Mouse (Mus musculus) limb, embryonic 14.5 days (tissue): Measurements from ENCODE around the gene Sympk. TPM values are rescaled to one million over a fixed set of nuclear protein-coding genes. Genes with fewer than 3 reads are reported as not detected.

Source experiments
- ATAC-seq: fragments of 200-750 bp; cut with Nextera tagmentation; 2 replicates; pipeline ENCODE4 v1.8.0; 2017; ENCODE audit warnings: low read depth, moderate number of reproducible peaks, moderate TSS enrichment; ENCODE audit not compliant: low FRiP score
- DNase-seq: peaks from one replicate; pipeline ENCODE4 v3.0.0-alpha.2; 2015; ENCODE audit warnings: low spot score
- H3K27ac ChIP-seq: fragments of 300-500 bp; sonication (generic); replicated peaks from 2 replicates; pipeline ENCODE4 v1.5.1; 2014; ENCODE audit warnings: low read depth, mild to moderate bottlenecking, low read length, moderate library complexity, mixed read lengths
- H3K27me3 ChIP-seq: fragments of 300-500 bp; sonication (generic); 2 replicates; pipeline ENCODE4 v1.6.1; 2014; ENCODE audit warnings: low read length, mixed read lengths; ENCODE audit not compliant: control insufficient read depth, insufficient read depth
- H3K36me3 ChIP-seq: fragments of 300-500 bp; sonication (generic); 2 replicates; pipeline ENCODE4 v1.6.1; 2014; ENCODE audit warnings: mild to moderate bottlenecking, low read length, moderate library complexity, mixed read lengths; ENCODE audit not compliant: control insufficient read depth, insufficient read depth
- H3K4me1 ChIP-seq: fragments of 300-500 bp; sonication (generic); 2 replicates; pipeline ENCODE4 v1.6.1; 2014; ENCODE audit warnings: antibody characterized with exemption, low read length, mixed read lengths; ENCODE audit not compliant: control insufficient read depth, insufficient read depth
- H3K4me2 ChIP-seq: fragments of 300-500 bp; sonication (generic); replicated peaks from 2 replicates; pipeline ENCODE4 v1.6.1; 2014; ENCODE audit warnings: low read depth, mild to moderate bottlenecking, low read length, moderate library complexity; ENCODE audit not compliant: severe bottlenecking
- H3K4me3 ChIP-seq: fragments of 300-500 bp; sonication (generic); replicated peaks from 2 replicates; pipeline ENCODE4 v1.5.1; 2014; ENCODE audit warnings: low read length
- H3K9ac ChIP-seq: fragments of 300-500 bp; sonication (generic); 2 replicates; pipeline ENCODE4 v1.6.1; 2014; ENCODE audit warnings: mild to moderate bottlenecking, low read depth, low read length, moderate library complexity; ENCODE audit not compliant: severe bottlenecking
- H3K9me3 ChIP-seq: fragments of 300-500 bp; sonication (generic); 2 replicates; pipeline ENCODE4 v1.6.1; 2016; ENCODE audit warnings: low read length; ENCODE audit not compliant: control insufficient read depth
- POLR2A ChIP-seq: fragments of 200-500 bp; IDR thresholded peaks from 2 replicates; pipeline ENCODE4 v1.8.0; 2012; ENCODE audit warnings: inconsistent platforms, mild to moderate bottlenecking, moderate library complexity, borderline replicate concordance; ENCODE audit not compliant: insufficient read depth, insufficient read length; ENCODE audit errors: extremely low read depth
- WGBS: fragments of 180-500 bp; shearing (Covaris S2); extraction: QIAGEN DNeasy Blood & Tissue Kit; methylation state at CpG from one replicate; pipeline ENCODE4 v1.1.7; 2014; 5-methylcytosine and 5-hydroxymethylcytosine counted together
- polyA plus RNA-seq, 2 experiments: library from polyadenylated mRNA; depleted of rRNA in 1 of 2; stranded (reverse) in 1 of 2; unstranded in 1 of 2; fragments of >200 nt; fragmentation: Nextera tagmentation in 1 of 2; extraction: Ambion mirVana in 1 of 2; gene quantifications; 2 replicates each; pipeline versions ENCODE4 v1.2.1 to v1.2.3; 2012 to 2014

The Sympk gene
- polyA plus RNA-seq, 2 experiments = 23.0 to 97.0 TPM

- peak; percentile 84 for DNase-seq
- H3K9me3 ChIP-seq = no peaks in the 10 kb centered on the region
- peak overlapping the region; percentile 97; the same call in 1 of the 2 replicates for H3K4me2 ChIP-seq
- H3K27ac ChIP-seq = no peak overlapping the region
- H3K27me3 ChIP-seq = no peaks in the 10 kb centered on the region
- WGBS = 6% methylated on average over 12 of the region's 12 CpGs
- H3K9ac ChIP-seq = no peak overlapping the region
- peaks cover 37% of the 10 kb centered on the region for H3K4me1 ChIP-seq
- H3K4me3 ChIP-seq = 0 out of 2 replicates have a peak overlapping the region, but pooled peaks have one; percentile 92
- no peak for TF ChIP-seq POLR2A
- peaks cover 34% of the 10 kb centered on the region for H3K36me3 ChIP-seq
- ATAC-seq = 0 out of 2 replicates have a peak, but pooled peaks have one; percentile 14
These were observed 17.7 kb upstream of the Sympk start for GRCm38 (mm10) chr7:19006476-19006875.

GRCm38 (mm10) chr7:19007026-19007977, 16.9 kb upstream of the Sympk start:
- no peak overlapping the region for H3K4me2 ChIP-seq
- peaks cover 39% of the 10 kb centered on the region for H3K4me1 ChIP-seq
- WGBS = 75% methylated on average over 13 of the region's 13 CpGs
- H3K27ac ChIP-seq = no peak overlapping the region
- H3K27me3 ChIP-seq = no peaks in the 10 kb centered on the region
- TF ChIP-seq POLR2A = no peak
- no peaks in the 10 kb centered on the region for H3K9me3 ChIP-seq
- ATAC-seq = no peak
- no peak overlapping the region for H3K9ac ChIP-seq
- H3K36me3 ChIP-seq = peaks cover 34% of the 10 kb centered on the region
- no peak for DNase-seq
- H3K4me3 ChIP-seq = 0 out of 2 replicates have a peak overlapping the region, but pooled peaks have one; percentile 0

DNA sequence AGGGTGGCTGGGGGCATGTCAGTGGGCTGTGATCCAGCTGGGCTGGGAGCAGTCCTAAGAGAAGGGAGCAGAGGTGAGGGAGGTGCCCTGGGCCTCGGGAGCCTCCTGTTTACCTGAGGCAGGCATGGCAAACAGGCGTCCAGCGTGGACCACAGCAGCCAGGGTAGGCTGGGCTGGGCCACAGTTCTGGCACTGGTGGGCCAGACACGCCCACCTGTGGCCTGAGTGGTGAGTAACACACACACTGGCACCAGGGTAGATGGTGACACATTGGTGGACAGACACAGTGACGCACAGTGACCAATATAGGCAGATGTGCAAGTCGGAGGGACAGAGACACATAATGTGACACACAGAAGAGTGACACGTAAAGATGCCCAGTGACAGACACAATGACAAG, 13.6 kb upstream of the Sympk start:
- H3K9me3 ChIP-seq = no peaks in the 10 kb centered on the region
- WGBS = 76% methylated on average over 7 of the region's 7 CpGs
- peaks cover 24% of the 10 kb centered on the region for H3K36me3 ChIP-seq
- no peak overlapping the region for H3K27ac ChIP-seq
- TF ChIP-seq POLR2A = no peak
- H3K4me1 ChIP-seq = peaks cover 32% of the 10 kb centered on the region
- no peak for ATAC-seq
- no peak overlapping the region for H3K9ac ChIP-seq
- H3K4me2 ChIP-seq = no peak overlapping the region
- no peak for DNase-seq
- no peak overlapping the region for H3K4me3 ChIP-seq
- no peaks in the 10 kb centered on the region for H3K27me3 ChIP-seq

DNA sequence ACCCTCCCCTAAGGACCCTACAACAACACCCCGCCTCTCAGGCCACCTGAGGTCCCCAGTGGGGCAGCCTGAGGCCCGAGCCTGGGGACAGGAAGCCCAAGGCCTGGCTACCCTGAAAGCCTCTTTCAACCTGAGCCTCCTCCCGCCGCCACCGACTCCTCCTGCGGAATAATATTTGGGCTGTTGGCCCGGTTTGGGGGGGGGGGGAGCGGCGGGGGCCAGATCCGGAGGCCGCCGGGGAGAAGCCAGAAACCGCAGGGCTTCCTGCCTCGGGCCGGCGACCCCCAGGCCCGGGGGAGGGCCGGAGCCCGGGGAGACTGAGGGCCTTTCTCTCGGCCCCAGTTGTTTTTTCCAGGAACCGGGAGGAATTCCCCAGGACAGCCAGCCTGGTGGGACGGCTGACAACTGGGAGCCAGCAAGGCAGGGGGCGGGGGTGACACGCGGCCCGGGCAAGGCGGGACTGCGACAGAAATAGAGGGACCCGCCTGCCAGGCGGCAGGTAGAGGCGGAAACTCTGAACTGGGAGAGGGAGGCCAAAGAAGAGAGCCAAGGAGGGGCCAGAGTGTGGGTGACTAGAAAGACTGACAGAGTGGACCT, 12.1 kb upstream of the Sympk start:
- Histone ChIP-seq H3K9ac (peak overlapping the region; percentile 60), H3K27ac (peak overlapping the region; percentile 68), H3K9me3 (no peaks in the 10 kb centered on the region), H3K36me3 (peaks cover 9% of the 10 kb centered on the region), H3K27me3 (no peaks in the 10 kb centered on the region), H3K4me1 (peaks cover 18% of the 10 kb centered on the region), H3K4me3 (peak overlapping the region; percentile 32), H3K4me2 (peak overlapping the region; percentile 47)
- 4% methylated on average over 27 of the region's 31 CpGs for WGBS
- no peak for TF ChIP-seq POLR2A
- ATAC-seq = peak; percentile 48
- no peak for DNase-seq

- ATAC-seq (no peak), DNase-seq (no peak)
- Histone ChIP-seq H3K4me1 (peaks cover 13% of the 10 kb centered on the region), H3K4me2 (peak overlapping the region; percentile 47; the same call in 1 of the 2 replicates), H3K9ac (no peak overlapping the region), H3K27ac (peak overlapping the region; percentile 68; the same call in 1 of the 2 replicates), H3K36me3 (peaks cover 2% of the 10 kb centered on the region), H3K27me3 (no peaks in the 10 kb centered on the region), H3K4me3 (peak overlapping the region; percentile 32; the same call in 1 of the 2 replicates), H3K9me3 (no peaks in the 10 kb centered on the region)
- no peak for TF ChIP-seq POLR2A
- 36% methylated on average over 2 of the region's 2 CpGs for WGBS
These were observed 11.3 kb upstream of the Sympk start for GRCm38 (mm10) chr7:19012882-19013281.
